Mouse (Mus musculus): ENCODE data around the gene S1pr2.

The S1pr2 gene

GRCm38 (mm10) chr9:20966008-20966407 is 10.6 kb downstream of the S1pr2 start:
- DNase-seq: no peak

DNA sequence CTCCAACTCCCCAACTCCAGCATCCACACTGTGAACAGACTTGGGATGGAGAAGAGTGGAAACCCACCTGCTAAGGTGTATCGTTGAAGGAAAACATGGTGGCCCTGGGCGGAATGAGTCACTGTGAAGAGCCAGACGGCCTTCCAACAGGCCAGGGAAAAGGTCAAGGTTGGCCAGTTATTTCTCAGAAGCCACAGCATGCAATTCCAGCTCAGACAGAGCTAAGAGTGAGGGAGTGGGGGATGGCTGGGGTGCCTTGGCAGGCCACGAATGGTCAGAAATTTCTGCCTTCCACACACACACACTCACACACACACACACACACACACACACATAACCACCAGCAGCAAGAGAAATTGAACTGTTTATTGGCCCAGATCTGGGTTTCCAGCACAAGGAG is 11.0 kb downstream of the S1pr2 start:
- no peak for DNase-seq

GRCm38 (mm10) chr9:20961557-20961956 is 15.0 kb downstream of the S1pr2 start:
- no peak for DNase-seq

DNA sequence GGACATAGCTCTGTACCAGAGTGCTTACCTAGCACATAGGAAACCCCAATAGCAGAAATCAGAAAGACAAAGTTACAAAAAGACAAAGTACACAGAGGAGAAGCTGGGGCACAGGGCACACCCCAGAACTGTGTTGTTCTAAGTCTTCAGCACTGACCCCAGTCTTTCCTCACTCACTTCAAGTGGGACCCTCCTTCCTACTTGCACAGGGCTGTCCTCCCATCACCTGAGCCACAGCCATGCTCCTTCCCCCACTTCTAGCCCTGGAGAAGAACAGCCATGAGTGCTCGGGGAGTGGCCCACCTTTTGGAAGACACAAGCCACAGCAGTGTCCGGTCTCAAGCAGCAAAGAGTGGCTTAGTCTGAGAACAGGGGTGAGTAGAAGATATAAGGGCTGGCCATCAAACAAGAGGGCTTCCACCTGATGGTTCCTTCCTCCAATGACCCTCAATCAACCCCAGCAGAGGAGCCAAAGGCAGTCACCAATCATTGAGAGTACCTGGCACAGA is 17.1 kb downstream of the S1pr2 start, which contains the start of gene Dnmt1:
Gene Dnmt1, minus strand, starts transcription at position 459 of the 509 bp plus-strand sequence.
- DNase-seq: no peak

DNA sequence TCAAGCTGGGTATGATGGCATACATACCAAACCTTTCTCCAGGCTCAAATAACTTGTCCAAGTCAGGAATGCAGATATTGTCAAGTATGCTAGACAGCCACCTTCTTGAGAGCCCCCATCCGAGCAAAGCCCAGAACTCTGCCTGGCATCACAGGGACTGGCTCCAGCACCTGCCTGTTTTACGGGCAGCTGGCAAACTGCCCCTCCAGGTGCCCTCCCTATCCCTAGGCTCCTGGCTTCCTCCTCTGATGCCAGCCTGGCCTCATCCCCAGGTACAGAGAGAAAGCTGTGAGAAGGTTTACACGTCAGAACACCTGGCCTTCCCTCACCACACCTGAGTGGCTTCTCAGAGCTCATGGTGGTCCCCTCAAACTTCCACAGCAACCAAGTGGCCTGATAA is 19.6 kb downstream of the S1pr2 start:
- DNase-seq: no peak

DNA sequence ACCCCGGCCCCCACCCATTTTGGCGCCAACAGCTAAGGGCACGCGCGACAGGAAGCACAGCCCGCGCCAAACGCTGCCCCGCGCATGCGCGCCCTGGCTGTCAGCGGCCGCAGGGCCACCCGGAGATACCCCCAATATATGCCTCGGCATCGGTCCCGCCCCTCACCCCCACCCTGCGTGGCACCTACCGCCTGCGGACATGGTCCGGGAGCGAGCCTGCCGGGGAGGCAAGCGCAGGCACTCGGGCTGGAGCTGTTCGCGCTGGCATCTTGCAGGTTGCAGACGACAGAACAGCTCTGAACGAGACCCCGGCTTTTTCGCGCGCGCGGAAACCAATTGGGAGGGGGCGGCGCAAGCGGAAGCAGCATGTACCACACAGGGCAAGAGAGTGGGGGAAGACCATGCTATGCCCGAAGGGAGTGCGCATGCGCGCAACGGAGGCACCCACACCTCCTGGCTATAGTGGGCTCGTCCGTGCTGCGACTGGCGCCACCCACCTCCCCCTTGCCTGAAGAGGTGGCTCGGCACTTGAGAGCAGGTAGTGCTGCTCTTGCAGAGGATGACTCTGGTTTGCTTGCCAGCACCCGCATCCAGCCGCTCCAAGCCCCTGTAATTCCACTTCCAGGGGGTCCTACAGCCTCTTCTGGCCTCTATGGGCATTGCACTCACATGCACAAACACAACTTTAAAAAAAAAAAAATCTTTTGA is 23.9 kb downstream of the S1pr2 start:
- peak; percentile 96 for DNase-seq

GRCm38 (mm10) chr9:20951966-20952519 is 24.5 kb downstream of the S1pr2 start:
- DNase-seq: no peak

GRCm38 (mm10) chr9:20951441-20951840 is 25.1 kb downstream of the S1pr2 start:
- no peak for DNase-seq

GRCm38 (mm10) chr9:20950419-20950818 is 26.2 kb downstream of the S1pr2 start:
- no peak for DNase-seq

GRCm38 (mm10) chr9:20946066-20946880 is 30.3 kb downstream of the S1pr2 start:
- no peak for DNase-seq

- no peak for DNase-seq
Observed at GRCm38 (mm10) chr9:20944697-20945370, 31.7 kb downstream of the S1pr2 start.

- DNase-seq: no peak
Observed at GRCm38 (mm10) chr9:20943911-20944310, 32.7 kb downstream of the S1pr2 start.

DNA sequence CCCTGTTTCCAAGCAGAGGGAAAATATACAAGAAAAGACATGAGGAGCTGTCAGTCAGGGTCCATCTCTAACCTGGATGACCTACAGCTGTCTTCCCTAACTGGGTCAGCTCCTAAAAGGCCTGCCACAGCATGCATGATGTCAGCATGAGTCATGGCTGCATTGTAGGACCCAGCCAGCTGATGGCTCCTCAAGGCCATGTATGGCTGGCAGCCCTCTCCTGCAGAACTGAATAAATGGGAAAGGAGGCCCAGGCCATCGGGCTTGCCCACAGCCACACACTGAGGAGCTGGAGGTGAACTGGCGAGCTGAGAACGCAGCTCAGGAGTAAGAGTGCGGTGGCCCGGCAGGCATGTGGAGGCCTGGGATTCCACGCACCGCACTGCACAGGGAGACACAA is 33.2 kb downstream of the S1pr2 start:
- no peak for DNase-seq

DNA sequence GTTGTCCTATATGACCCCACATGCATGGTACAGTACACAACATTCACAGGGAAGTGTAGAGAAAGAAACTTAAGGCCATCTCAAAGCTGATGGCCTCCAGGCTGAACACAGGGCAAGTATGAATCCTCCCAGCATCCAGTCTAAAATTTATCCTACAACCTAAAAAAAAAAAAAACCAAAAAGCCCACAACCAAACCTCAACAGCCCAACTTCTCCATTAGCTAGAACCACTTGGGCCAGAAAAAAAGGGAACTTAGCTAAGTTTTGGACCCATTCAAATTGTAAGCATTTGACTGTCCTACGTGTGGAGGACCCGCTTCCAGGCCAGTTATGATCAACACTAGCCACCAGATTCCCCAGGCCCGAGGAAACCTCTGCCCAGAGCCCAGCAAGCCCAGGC is 53.3 kb downstream of the S1pr2 start:
- no peak for DNase-seq

DNA sequence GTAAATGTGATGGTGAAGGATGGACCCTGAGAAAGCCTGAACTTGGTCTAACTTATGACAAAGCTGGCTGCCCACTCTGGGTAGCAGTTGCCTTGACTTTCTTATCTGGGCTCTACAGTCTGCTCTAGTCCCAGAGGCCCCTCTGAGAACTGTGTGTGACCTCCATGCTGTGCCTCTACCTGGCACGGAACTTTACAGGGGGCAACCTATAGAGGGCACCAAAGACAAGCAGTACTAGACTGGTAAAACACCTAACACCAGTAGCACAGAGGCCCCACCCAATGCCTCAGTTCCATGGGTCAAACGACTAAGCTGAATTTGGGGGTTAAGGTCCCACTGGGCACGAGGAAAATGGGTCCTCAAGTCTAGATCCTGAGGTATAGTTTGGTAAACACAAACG is 60.4 kb downstream of the S1pr2 start:
- DNase-seq: peak; percentile 51 to 52
